Mouse (Mus musculus): ENCODE data around the gene Lrrc74a.

DNA sequence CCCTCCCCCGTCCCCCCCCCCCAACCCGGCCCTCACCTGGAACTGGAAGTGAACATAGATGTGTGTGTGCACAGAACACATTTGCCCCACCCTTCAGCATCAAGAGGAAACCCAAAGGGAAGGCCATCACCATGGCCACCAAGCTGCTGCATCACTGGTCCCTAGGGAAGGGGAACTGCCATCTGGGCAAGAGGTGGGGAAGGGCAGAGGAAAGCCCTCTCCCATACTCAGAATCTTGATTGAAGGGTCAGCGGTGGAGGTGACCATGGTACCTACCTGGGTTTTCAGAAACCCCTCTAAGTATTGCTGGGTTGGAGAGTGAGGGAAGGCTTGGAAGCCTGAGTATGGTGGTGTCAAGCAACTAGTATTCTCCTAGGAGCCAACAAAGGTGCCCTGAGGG, 68.7 kb downstream of the Lrrc74a start:
- no peak for TF ChIP-seq TAL1 (IDR thresholded peaks at IDR 0.05; ENCODE audit: low read length)
- TF ChIP-seq GATA1 (IDR thresholded peaks at IDR 0.05; ENCODE audit: low read length) = no peak
